Mouse (Mus musculus): ENCODE measurements at regions not wholly inside any gene's neighbourhood (a gene's known extent, or its start where the extent isn't known, plus 50 kb on each side); places are given as distances from the start of the nearest gene placed in this dataset.

GRCm38 (mm10) chr4:8374737-8375489 is 136.1 kb upstream of the Car8 start:
- peak in 1 of 2 experiments; percentile 53 for DNase-seq (ENCODE audit: low spot score in 2 of 2)

GRCm38 (mm10) chr4:8374061-8374460 is 135.2 kb upstream of the Car8 start:
- no peak for DNase-seq (ENCODE audit: low spot score in 2 of 2)

GRCm38 (mm10) chr4:8372069-8372468 is 133.2 kb upstream of the Car8 start:
- DNase-seq (ENCODE audit: low spot score in 2 of 2) = no peak

GRCm38 (mm10) chr4:8370786-8371185 is 131.9 kb upstream of the Car8 start:
- DNase-seq (ENCODE audit: low spot score in 2 of 2) = no peak

GRCm38 (mm10) chr4:8367487-8368276 is 128.8 kb upstream of the Car8 start:
- DNase-seq (ENCODE audit: low spot score in 2 of 2) = no peak

- DNase-seq (ENCODE audit: low spot score in 2 of 2) = no peak
Observed at GRCm38 (mm10) chr4:8366978-8367377, 128.1 kb upstream of the Car8 start.

GRCm38 (mm10) chr4:8362409-8362808 is 123.6 kb upstream of the Car8 start:
- DNase-seq (ENCODE audit: low spot score in 2 of 2) = no peak

- no peak for DNase-seq (ENCODE audit: low spot score in 2 of 2)
Observed at GRCm38 (mm10) chr4:8361931-8362330, 123.1 kb upstream of the Car8 start.

- DNase-seq (ENCODE audit: low spot score in 2 of 2) = no peak
Observed at GRCm38 (mm10) chr4:8361305-8361704, 122.5 kb upstream of the Car8 start.

- no peak for DNase-seq (ENCODE audit: low spot score in 2 of 2)
Observed at GRCm38 (mm10) chr4:8357443-8357842, 118.6 kb upstream of the Car8 start.

GRCm38 (mm10) chr4:8341928-8342327 is 103.1 kb upstream of the Car8 start:
- DNase-seq (ENCODE audit: low spot score in 2 of 2) = no peak

- no peak for DNase-seq (ENCODE audit: low spot score in 2 of 2)
Observed at GRCm38 (mm10) chr4:8309241-8309987, 70.6 kb upstream of the Car8 start.

- no peak for DNase-seq (ENCODE audit: low spot score in 2 of 2)
Observed at GRCm38 (mm10) chr4:8292563-8292962, 53.7 kb upstream of the Car8 start.

GRCm38 (mm10) chr4:8291528-8292492 is 53.0 kb upstream of the Car8 start:
- no peak for DNase-seq (ENCODE audit: low spot score in 2 of 2)

- no peak for DNase-seq (ENCODE audit: low spot score in 2 of 2)
Observed at GRCm38 (mm10) chr4:8289901-8290300, 51.1 kb upstream of the Car8 start.
